Mouse (Mus musculus) intestine, postnatal 0 days (tissue): ENCODE data around the gene Ppp2r2c. TPM values are rescaled to one million over a fixed set of nuclear protein-coding genes. Genes with fewer than 3 reads are reported as not detected.
"Not testable (repeated sequence)": the region's sequence is repeated elsewhere in the genome, so short reads cannot be mapped to it uniquely, and the experiment has no call there.

ENCODE experiments used
- ATAC-seq: fragments of 200-750 bp; cut with Nextera tagmentation; 2 replicates; pipeline ENCODE4 v1.8.0; 2017; ENCODE audit warnings: mild to moderate bottlenecking, moderate TSS enrichment, moderate library complexity
- H3K27ac ChIP-seq: fragments of 300-500 bp; sonication (generic); 2 replicates; pipeline ENCODE4 v1.5.1; 2014; ENCODE audit warnings: mild to moderate bottlenecking, low read depth, low read length, moderate library complexity
- H3K27me3 ChIP-seq: fragments of 300-500 bp; sonication (generic); replicated peaks from 2 replicates; pipeline ENCODE4 v1.6.1; 2014; ENCODE audit warnings: low read length, mixed read lengths; ENCODE audit not compliant: control insufficient read depth, insufficient read depth
- H3K36me3 ChIP-seq: fragments of 300-500 bp; sonication (generic); 2 replicates; pipeline ENCODE4 v1.6.1; 2014; ENCODE audit warnings: mild to moderate bottlenecking, moderate library complexity; ENCODE audit not compliant: control insufficient read depth, insufficient read depth
- H3K4me1 ChIP-seq: fragments of 300-500 bp; sonication (generic); replicated peaks from 2 replicates; pipeline ENCODE4 v1.6.1; 2014; ENCODE audit warnings: antibody characterized with exemption, low read length, mixed read lengths; ENCODE audit not compliant: control insufficient read depth, insufficient read depth
- H3K4me2 ChIP-seq: fragments of 300-500 bp; sonication (generic); replicated peaks from 2 replicates; pipeline ENCODE4 v1.6.1; 2014; ENCODE audit warnings: low read depth, mild to moderate bottlenecking, moderate library complexity
- H3K4me3 ChIP-seq: fragments of 300-500 bp; sonication (generic); 2 replicates; pipeline ENCODE4 v1.5.1; 2014; ENCODE audit warnings: low read depth, low read length
- H3K9ac ChIP-seq: fragments of 300-500 bp; sonication (generic); 2 replicates; pipeline ENCODE4 v1.6.1; 2014; ENCODE audit warnings: mild to moderate bottlenecking, low read depth, low read length
- H3K9me3 ChIP-seq: fragments of 300-500 bp; sonication (generic); 2 replicates; pipeline ENCODE4 v1.6.1; 2016; ENCODE audit warnings: mixed run types; ENCODE audit not compliant: control insufficient read depth
- CTCF ChIP-seq: sonication (generic); IDR thresholded peaks from 2 replicates; pipeline ENCODE4 v1.5.1; 2016; ENCODE audit warnings: low read depth, mild to moderate bottlenecking, control low read depth, antibody characterized with exemption, moderate library complexity
- whole genome bisulfite sequencing: fragments of 180-500 bp; shearing (Covaris S2); extraction: QIAGEN DNeasy Blood & Tissue Kit; methylation state at CpG from one replicate; pipeline ENCODE4 v1.1.7; 2014; 5-methylcytosine and 5-hydroxymethylcytosine counted together
- polyA plus RNA-seq: library from polyadenylated mRNA; unstranded; fragments of >200 nt; fragmentation: Nextera tagmentation; extraction: Ambion mirVana; gene quantifications from 2 replicates; pipeline ENCODE4 v1.2.1, GENCODE M21; 2015

Ppp2r2c gene
- polyA plus RNA-seq, 1 experiment from 2014 or later, result 0.95 TPM

DNA sequence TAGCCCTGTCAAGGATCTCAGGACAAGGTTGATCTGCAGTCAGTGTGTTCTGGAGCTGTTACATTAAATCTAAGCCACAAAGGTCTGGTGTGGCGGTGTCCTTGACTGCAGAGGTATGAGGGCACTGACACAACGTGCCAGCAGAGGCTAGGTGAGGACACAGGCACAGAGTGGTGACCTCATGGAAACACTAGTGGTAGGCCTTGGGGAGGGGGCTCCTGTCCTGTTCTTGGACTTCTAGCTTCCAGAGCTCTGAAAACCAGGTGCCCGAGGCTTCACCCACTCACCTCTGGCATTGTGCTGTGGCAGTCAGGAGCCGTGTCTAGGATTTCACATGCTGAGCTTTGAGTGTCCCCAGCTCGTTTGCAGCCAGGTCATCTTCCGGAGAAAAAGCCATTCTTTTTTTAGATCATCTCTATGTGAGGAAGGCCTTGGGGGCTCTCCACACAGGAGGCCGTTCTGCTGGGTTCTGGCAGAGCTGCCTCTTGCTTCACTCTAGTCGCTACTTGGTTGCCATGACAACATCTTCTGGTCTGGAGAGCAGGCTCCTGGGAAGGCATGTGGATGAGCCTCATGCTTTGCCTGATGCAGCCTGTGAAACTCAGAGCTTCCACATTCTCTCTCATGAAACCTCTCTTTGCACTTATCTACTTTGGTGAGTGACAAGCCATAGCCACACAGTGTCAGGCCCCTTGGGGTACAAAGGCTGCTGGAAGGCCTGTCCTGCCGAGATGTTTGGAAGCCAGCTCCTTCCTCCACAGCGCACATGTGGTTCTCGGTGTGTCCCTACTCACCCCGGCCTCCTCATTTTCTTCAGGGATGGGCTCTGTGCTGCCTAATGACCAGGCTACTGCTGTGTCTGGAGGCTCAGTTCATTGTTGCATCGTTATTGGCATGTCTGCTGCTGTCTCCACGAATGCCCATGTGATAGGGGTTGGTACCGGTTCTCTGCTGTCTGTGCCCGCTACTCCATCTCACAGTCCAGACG, 67.5 kb downstream of the Ppp2r2c start:
- Histone ChIP-seq H3K27me3 (no peaks in the 10 kb centered on the region), H3K9ac (no peak overlapping the region), H3K36me3 (no peaks in the 10 kb centered on the region), H3K4me2 (no peak overlapping the region), H3K27ac (no peak overlapping the region), H3K4me3 (no peak overlapping the region), H3K4me1 (no peaks in the 10 kb centered on the region), H3K9me3 (no peaks in the 10 kb centered on the region)
- WGBS, result 63% methylated on average over 17 of the region's 17 CpGs
- no peak for TF ChIP-seq CTCF
- ATAC-seq, result no peak

DNA sequence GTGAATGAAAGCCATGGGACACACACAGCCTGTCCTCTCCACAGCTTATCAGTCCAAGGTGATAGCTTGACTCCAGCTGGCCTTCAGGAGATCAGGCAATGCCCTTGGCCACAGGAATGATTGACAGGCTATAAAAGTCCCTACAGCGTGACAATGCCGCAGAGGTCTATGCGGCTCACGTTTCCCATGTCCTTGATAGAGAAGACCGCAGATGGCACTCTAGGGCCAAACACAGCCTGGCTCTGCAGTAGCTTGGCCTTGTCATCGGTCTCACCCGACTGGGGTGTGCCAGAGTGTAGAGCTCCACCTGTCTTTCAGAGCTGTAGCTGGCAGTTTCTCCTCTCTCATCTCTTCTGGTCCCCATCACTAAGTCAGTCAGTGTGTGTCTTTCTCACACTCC, 68.2 kb downstream of the Ppp2r2c start:
- ATAC-seq, result no peak
- H3K27ac ChIP-seq, result no peak overlapping the region
- H3K4me3 ChIP-seq, result no peak overlapping the region
- TF ChIP-seq CTCF, result peak; percentile 36; the same call in 1 of the 2 replicates
- no peaks in the 10 kb centered on the region for H3K27me3 ChIP-seq
- no peaks in the 10 kb centered on the region for H3K9me3 ChIP-seq
- 46% methylated on average over 7 of the region's 7 CpGs for WGBS
- H3K36me3 ChIP-seq, result no peaks in the 10 kb centered on the region
- H3K4me1 ChIP-seq, result no peaks in the 10 kb centered on the region
- no peak overlapping the region for H3K4me2 ChIP-seq
- no peak overlapping the region for H3K9ac ChIP-seq

DNA sequence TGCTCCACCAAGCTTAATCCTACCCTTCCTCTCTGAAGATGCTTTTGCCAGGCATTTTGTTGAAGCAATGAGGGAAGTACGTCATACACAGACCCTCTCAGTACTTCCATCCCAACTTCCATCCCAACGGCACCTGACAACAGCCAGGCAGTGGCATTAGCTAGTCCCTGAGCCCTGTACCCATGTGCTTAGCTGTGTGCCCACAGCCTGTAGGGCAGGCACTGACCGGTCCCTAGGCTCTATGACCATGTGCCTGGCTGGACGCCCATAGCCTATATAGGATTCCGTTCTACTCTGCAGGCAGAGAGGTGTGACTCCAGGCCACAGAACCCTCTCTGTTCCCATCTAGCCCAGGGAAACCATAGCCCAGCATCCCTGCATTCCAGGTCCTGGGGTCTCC, 69.7 kb downstream of the Ppp2r2c start:
- H3K27ac ChIP-seq, result no peak overlapping the region
- H3K9ac ChIP-seq, result no peak overlapping the region
- no peaks in the 10 kb centered on the region for H3K27me3 ChIP-seq
- no peaks in the 10 kb centered on the region for H3K36me3 ChIP-seq
- ATAC-seq, result no peak
- TF ChIP-seq CTCF, result no peak
- H3K4me3 ChIP-seq, result no peak overlapping the region
- 94% methylated on average over 5 of the region's 5 CpGs for WGBS
- H3K9me3 ChIP-seq, result no peaks in the 10 kb centered on the region
- H3K4me1 ChIP-seq, result no peaks in the 10 kb centered on the region
- no peak overlapping the region for H3K4me2 ChIP-seq

DNA sequence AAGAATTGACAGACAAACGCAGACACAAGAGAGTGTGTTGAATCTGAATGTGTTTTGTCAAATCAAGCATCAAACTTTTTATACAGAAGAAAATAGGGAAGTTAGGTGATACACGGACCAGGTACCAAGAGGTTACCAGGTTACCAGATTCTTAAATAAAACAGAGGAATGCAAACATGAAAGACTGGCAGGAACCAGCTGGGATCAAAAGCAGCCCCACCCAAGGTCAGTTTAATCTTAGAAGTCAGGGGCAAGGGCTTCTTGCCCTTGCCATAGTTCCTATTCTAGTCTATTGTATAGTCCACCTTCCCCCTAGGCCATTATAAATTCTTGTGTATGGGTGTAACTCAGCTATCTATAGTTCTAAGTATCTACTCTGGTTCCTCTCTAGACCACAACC, 70.7 kb downstream of the Ppp2r2c start:
- H3K9me3 ChIP-seq, H3K4me2 ChIP-seq, H3K36me3 ChIP-seq, ATAC-seq, H3K9ac ChIP-seq, H3K27me3 ChIP-seq, H3K4me1 ChIP-seq, H3K27ac ChIP-seq, H3K4me3 ChIP-seq: not testable (repeated sequence)
- 58% methylated on average over 2 of the region's 2 CpGs for WGBS

DNA sequence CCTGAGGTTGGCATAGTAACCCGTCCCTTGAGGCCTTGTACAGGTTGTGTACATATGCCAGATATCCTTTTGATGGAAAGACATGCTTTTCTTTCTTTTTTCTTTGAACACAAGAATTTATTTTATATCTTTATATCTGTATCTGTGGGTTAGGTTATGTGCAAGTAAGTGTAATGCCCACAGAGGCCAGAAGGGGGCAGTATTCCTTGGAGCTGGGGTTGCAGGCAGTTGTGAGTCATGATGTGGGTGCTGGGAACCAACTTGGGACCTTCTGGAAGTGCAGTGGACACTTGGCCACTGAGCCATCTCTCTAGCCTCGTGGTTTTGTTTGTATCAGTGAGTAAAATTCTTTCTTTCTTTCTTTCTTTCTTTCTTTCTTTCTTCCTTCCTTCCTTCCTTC, 74.1 kb downstream of the Ppp2r2c start:
- Histone ChIP-seq H3K36me3 (no peaks in the 10 kb centered on the region), H3K4me1 (no peaks in the 10 kb centered on the region), H3K4me2 (no peak overlapping the region), H3K27ac (no peak overlapping the region), H3K9me3 (no peaks in the 10 kb centered on the region), H3K9ac (no peak overlapping the region), H3K4me3 (no peak overlapping the region), H3K27me3 (no peaks in the 10 kb centered on the region)
- ATAC-seq, result no peak
- 85% methylated on average over 2 of the region's 2 CpGs for WGBS
- TF ChIP-seq CTCF, result peak; percentile 29; the same call in 1 of the 2 replicates

DNA sequence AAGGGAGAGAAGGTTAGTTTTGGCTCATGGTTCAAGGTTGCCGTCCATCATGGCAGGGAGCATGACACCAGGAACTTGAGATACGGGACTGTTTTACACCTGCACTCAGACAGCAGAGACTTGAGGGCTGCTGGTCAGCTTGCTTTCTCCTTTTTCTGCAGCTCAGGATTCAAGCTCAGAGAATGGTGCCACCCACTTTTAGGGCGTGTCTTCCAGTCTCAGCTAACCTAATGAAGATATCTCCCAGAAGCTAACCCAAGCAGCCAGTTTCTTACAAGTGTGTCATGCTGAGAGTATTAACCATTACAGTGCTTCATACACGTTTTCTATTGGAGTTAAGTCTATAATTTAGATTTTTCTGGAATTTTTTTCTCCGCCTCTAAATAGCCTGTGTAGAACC, 76.2 kb downstream of the Ppp2r2c start:
- Histone ChIP-seq H3K4me1 (no peaks in the 10 kb centered on the region), H3K27me3 (no peaks in the 10 kb centered on the region), H3K36me3 (no peaks in the 10 kb centered on the region), H3K9ac (no peak overlapping the region), H3K9me3 (no peaks in the 10 kb centered on the region), H3K27ac (no peak overlapping the region), H3K4me3 (no peak overlapping the region), H3K4me2 (no peak overlapping the region)
- no peak for ATAC-seq
- WGBS, result 54% methylated on average over 5 of the region's 5 CpGs
- TF ChIP-seq CTCF, result no peak
